Mouse (Mus musculus) fat pad, adult 2 months (tissue): Measurements from ENCODE around the gene Utrn.

Source experiments
- DNase-seq: peaks from one replicate; pipeline ENCODE4 v3.0.0-alpha.2; 2011; ENCODE audit warnings: low read depth, low spot score; ENCODE audit errors: extremely low read depth

Gene Utrn

DNA sequence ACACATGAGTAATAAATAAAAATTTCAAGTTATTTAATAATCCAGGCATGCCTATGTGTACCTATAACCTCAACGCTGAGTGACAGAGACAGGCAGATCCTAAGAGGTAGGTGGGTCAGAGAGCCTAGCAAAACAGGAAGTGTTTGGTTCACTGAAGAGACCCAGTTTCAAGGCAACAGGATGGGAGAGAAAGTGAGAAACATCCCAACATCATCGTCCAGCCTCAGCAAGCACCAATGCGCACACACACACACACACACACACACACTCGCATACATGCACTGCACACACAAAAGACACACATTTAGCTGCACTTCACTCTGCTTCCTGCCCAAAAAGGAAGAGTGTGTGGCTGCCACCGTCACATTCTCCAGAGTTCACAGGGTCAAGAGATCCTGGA lies 27.7 kb downstream of the Utrn start:
- DNase-seq, result no peak

DNA sequence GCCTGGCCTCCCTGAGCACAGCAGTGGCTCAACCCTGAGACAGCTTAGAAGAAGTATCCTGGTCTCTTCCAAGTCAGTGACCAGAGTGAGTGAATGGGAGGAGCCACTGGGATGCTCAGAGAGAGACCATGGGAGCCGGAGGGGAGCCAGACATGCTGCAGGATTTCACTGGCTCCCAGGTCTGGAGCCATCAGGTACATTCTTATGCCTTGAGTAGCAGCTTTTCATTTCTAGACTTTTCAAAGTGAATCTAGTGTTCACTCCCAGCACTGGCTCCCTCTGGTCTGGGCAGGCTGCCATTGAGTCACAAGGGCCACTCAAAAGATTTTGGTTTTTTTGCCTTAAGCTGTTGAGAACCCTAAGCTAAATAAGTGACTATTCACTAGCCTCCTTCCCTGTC lies 31.5 kb downstream of the Utrn start:
- DNase-seq, result no peak

DNA sequence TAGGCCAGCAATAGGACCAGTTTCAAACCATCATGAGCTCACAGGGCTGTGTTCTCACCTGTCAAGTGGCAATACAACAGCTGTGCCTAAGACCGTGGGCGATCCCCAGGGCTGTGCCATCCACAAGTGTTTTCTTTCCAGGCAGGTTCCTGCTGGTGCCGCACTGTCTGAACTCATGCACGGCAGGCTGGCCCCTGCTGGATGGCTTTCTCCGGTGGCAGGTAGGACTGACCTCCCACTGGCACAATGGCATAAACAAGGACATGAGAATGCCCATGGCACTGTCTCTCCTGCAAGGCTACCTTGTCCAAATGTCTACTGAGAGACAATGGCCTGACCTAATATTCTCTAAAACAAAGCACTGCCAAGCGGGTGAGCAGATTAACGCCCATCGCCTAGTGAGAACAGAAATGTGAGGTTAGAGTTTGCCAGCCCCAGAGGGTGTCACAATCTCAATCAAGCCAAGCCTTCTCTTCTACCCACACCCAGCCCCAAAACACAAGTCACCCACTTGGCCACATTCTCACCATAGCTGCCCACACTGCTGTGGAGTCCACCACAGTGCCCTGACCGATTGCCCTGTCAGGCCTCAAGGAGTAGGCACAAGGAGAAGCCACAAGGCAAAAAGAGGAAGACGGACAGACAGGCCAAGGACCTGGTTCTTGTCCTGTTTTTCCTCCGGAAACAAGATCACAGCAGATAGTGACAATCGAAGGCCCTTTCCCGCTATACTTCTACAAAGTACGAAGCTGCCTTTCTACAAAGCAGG lies 32.9 kb downstream of the Utrn start:
- no peak for DNase-seq

DNA sequence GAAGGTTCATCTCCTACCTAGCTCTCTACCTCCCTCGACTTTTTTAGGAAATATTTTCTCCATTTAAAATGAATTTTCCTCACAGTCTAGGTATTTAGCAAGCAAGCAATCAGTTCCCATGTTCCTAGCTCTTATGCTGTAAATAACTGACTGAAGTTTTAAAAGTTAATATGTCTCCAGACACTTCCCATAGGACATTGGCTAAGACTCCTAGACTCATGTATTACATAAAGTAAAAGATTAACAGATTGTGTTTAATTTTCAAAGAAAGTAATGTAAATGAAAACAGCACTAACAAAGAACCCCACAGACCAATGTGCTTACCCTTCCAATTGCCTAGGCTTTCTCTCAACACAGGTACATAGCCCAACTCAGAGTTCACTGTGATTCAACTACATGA lies 35.0 kb downstream of the Utrn start:
- DNase-seq, result no peak

DNA sequence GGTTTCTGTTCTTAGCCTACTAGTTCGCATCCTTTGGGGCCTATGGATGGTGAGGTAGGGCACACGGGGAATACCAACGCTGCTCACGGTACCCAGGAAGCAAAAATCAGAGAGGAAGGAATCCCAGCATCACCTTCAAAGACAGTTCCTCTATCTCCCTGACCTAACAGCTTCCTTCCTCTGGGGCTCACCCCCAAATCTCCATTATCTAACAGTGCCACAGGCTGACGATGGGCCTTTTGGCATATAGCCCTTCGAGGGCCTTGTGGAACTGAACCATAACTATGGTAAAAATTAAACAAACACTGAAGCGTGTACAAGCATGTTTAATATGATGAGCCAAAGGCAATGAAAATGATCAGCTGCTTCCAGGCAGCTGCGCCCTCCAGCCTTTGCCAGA lies 37.0 kb downstream of the Utrn start:
- no peak for DNase-seq

DNA sequence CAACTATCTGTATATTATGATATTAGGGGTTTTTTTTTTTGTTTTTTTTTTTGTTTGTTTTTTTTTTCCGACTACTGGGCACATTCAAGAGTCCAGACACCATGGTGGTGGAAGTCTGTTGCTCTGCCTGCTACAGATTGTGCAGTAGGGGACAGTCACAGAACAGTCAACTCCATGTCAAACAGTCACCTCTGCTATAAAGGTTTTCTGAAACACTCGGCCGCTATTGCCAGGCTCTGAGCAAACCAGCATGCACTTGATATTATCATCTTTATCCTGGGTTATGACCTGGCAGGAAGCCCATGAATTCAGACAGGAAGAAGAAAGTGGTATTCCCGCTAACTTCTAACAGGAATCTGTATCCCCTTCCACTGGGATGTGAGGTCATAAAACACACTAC lies 41.4 kb downstream of the Utrn start:
- no peak for DNase-seq

DNA sequence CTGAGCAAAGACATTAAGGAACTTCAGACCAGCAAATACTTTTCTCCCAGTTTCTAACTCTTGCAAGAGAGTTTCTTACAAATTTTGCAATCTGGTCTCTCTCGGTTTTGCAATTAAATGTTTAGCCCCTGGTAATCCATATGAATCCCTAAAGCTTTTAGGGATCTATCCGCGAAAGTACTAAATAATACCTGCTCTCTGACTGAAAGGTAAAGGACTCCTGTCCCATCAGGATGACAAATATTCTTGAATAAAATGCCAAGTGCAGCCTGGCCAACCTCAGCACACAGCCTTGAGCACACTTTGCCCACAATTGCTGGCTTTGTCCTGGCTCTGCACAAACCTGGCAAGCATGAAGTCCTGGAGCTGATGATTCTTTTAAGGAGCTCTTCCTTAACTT lies 41.9 kb downstream of the Utrn start:
- DNase-seq, result peak; percentile 94

DNA sequence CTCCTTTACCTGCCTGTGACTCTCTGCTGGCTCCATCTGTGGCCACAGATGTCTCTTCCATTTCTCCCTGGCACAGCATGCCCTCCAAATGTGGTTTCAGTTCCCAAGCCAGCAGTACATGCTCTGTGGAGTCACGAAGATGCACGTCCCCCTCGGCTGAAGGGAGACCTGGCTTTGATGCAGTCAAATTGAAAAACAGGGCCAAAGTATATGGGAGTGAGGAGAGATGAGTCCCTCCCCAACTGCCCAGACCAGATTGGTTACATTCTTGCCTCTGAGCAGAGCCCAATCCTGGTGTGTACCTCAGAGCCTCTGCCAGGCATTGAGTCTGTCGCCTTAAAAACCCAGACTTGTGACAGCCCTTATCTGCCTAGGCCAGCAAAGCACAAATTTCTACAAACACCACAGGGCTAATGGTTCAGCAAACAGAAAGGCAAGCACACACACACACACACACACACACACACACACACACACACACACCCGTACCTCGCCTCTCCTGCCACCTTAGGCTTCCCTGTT lies 42.3 kb downstream of the Utrn start:
- DNase-seq, result peak; percentile 95

DNA sequence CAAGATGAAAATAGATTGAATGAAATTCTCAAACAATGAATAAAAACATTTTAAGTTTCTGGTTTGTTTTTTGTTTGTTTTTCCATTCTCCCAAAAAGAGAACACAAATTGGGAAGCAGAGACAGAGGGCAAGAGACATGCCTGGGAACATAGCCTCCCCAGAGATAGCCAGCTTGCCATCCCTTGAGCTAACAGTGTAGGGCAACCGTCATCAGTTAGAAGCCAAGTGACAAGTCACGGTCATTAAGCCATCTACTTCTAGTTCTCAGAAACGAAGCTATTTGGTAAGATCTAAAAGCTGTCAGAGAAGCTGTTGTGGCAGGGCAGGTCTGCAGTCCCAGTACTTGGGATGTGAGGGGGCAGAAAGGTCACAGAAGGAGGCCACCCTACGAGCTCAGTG lies 44.8 kb downstream of the Utrn start:
- DNase-seq, result no peak

DNA sequence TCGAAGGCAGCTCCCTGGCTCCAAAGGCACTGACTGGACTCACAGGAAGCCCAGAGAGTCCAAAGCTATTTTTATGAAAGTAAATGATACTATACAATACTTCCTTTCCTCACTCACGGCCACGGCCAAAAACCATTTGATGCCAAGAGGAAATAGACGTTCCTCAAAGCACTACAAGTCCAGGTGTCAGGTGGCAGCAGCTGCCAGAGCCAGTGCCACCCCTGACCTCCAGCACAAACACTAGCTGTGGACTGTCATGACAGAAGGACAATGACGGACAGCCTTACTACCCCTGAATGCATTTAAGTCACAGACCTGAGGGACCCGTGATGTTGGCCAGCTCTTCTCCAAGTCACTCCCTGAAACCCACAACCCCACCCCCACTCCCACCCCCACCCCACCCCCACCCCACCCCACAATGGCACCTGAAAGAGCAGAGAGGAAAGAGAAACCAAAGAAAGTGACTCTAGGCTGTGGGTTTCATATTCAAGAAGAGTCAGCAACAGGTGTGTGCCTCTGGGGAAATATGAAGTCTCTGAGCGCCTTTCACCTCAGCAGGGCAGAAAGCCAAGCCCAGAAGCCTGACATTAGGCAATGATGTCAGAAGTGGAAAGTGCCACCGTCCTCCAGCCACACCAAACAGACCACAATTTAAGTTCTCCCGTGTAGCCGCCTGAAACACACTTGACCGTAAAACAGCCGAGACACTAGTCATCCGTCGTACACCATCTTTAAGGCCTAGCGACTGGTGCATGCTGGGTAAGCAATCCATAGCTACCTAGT lies 45.5 kb downstream of the Utrn start:
- DNase-seq, result no peak

DNA sequence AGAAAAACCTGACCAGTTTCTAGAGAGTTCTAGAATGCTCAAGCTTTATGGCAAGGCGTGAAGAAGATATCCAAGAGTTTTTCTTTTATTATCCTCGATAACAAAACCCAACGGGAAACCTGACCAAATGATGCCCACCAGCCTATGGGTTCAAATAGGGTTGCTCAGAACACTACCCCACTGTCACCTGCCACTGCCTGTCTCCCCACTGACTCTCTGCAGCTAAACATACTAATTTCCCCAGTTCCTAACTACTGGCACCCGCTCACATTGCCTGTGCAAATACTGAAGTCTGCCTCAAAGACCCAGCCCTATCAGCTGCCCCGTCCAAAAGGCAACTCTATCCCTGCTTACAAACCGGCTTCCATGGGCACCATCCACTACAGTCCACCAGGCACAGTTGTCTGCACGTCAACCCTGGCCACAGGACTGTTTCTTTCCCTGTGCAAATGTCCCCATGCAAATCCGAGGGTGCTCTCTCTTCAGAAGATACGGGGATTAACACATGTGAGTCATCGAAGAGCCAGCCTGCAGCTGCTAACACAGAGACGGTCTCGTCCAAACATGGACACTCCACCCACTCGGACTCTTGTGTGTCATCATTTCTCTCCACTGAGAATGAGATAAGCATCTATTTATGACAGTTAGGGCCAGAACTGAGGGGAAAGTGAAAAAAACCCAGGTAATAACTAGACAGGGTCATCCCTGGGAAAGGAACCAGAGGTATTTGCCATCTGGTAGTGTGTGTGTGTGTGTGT lies 48.0 kb downstream of the Utrn start:
- DNase-seq, result no peak

DNA sequence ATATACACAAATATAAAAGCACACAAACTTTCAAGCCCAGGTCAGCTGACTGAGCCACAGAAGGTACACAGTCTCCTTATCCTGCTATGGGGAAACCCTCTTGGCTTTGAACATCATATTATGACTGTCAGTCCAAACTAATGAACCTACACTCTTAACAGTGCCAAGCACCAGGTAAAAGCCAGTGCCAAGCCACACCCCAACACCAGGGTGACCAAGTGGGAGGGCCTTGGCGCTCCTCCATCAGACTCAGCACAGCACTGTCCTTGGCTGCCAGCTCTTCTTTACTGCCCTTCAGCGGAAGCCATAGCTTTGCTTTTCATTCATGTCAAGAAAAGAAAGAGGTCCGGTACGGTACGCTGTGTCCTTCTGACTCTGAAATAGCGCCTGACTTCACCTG lies 51.8 kb downstream of the Utrn start:
- peak; percentile 95 for DNase-seq

DNA sequence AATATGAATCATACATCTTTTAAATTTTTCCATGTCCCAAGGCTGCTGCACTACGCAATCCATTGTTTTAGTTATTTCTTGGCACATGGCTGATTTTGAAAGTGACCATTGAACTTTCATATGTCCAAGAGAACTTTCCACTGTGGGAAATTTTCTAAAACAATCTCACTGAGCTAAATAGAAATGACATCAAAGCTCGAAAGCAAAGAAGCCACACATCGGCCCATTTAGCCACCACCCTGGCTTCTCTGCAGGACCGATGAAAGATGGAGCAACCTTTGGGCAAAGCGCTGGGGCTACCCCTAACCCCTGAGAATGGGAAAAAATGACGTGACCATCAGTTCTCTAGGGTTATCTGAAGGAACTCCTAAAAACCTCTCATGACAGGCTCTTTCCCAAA lies 52.6 kb downstream of the Utrn start:
- DNase-seq, result no peak

DNA sequence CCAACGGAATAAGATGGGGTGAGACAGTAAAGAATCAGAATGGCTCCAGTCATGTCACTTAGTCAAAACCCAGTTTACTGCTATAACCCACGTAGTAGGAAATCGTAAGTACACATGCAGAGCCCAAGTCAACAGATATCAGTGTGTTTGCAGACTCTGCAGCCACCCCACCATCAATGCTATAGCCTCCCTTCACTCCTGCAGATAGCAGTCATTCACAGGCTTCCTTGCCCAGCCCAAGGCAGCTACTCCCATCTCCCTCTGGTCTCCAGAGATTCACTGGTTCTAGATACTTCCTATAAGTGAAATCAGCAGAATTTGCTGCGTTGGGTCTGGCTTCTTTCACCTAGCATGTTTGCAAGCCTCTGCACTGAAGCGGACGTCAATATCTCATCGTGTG lies 54.8 kb downstream of the Utrn start:
- DNase-seq, result no peak

DNA sequence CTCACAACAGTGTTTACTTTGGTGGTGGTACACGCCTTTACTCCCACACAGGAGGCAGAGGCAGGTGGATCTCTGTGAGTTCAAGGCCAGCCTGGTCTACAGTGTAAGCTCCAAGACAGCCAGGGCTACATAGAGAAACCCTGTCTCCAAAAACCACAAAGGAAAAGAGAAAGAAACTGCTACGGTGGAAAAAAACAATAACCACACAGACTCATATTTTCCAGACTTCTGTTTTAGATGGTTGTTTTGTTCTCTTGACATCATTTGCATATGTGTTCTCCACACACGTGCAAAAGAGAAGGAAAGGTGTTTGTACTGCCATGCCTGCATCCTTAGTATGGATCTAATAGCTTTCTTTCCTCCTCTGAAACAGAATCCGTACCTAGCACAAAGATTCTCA lies 55.3 kb downstream of the Utrn start:
- DNase-seq, result no peak

DNA sequence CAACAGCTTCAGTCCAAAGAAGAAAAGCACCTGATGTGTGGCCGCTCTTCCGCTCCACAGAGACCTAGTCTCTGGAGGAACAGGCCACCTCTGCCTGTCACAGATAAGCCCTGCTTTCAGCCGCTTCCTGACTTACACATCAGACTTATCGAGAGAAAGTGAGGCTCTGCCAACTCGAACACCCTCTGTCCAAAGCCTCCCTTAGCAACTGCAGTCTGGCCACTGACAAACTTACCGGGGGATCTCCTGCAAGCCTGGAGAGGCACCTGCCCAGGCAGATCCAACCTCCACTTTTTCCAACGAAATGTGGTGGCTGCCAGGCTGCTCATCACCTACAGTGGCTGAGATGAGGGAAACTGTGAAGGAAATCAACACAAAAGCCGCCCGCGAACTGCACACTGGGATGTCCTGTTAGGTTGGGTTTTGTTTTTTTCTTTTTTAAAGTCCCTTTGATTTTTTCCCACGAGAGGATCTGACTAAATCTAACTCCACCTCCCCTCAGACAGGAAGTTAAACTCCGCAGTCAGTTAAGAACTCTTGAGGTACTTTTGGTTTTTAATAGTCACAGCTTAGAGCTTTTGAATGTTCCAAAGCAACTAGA lies 55.9 kb downstream of the Utrn start:
- DNase-seq, result no peak

DNA sequence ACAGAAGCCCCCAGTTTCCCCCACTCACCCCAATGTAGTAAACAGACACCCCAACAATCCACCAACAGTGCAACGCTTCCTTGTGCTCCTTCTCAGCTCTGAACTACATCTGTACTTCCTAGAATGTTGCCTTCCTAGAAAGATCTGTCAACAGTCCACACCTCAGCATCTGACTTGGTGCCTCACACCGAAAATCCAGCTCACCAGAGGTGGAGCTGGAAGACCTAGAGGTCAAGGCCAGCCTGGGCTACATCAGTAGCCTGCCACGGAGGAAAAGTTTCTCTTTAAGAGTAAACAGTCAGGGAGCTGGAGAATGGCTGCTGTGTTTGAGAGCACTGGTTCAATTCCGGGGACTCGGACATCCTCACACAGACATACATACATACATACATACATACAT lies 56.5 kb downstream of the Utrn start:
- no peak for DNase-seq

DNA sequence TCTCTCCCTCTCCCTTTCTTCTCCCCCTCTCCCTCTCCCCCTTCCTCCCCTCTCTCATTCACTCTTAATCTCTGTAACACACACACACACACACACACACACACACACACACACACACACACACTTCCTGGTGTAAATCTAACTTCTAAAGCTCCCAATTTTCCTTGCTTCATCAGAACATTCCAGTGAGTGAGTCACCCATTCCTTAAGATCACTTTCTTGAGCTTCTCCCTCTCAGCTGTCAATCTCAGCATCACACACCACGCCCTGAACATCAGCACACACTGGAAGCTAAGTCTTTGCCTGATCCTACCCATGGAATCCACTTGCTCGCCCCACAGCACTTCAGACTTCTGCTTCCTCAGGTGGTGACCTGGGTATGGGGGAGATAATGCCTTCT lies 58.3 kb downstream of the Utrn start:
- no peak for DNase-seq

DNA sequence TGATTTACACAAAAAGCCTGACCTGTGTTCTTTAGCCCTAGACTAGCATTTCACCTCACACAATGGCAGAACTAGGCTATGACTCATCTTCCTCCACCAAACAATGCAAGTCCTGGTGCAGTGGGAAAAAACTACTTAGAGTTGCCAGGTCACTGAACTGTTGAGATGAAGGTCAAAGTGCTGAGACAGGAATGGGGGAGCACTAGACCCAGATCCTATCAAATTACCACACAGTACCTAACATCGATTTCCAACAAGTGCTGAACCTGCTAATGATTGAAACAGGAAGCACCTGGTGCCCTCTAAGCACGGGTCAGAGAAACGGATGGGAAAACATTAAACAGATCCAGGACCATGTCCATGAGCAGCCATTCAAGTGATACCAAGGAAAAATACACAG lies 59.5 kb downstream of the Utrn start:
- no peak for DNase-seq

DNA sequence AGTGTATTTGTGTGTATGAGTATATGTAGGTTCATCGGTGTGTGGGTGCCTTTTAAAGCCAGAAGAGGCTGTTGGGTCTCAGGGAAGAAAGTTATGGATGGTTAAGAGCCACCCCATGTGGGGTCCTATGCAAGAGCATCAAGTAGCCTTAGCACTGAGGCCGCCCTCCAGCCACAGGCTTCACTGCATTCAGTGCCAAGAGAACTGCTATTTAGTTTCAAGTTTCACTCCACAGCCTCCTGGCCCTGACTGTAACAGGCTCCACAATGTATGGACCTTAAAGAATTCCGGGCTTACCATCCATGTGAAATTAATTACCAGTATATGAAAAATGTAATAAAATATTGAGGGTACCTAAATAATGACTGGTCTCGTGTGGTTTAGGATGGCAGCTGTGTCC lies 60.7 kb downstream of the Utrn start:
- DNase-seq, result no peak

DNA sequence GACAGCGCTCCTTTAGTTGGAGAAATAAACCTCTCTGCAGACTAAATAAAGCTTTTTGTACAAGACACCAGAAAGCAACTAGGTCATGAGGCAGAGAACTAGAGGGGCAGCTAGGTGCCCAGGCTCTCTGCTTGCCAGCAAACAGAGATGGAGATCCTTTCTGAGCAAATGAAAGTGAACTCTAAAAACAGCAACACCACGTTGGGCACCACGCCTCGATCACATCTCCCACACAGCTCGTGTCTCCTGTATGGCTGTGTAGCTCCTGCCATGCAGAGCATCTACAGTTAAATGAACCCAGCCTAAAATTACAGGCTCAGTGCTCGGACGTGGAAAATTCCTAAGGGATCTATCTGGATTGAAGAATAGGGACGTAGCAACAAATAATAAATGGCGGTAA lies 61.5 kb downstream of the Utrn start:
- DNase-seq, result no peak
